Mouse (Mus musculus) midbrain, embryonic 16.5 days (tissue): ENCODE data around the gene Arntl2. TPM values are rescaled to one million over a fixed set of nuclear protein-coding genes. Genes with fewer than 3 reads are reported as not detected.
"Not testable (repeated sequence)": the region's sequence is repeated elsewhere in the genome, so short reads cannot be mapped to it uniquely, and the experiment has no call there.

Experiments used
- ATAC-seq: fragments of 200-750 bp; cut with Nextera tagmentation; 2 replicates; pipeline ENCODE4 v1.8.0; 2017; ENCODE audit warnings: moderate TSS enrichment
- H3K27ac ChIP-seq: fragments of 300-500 bp; sonication (generic); 2 replicates; pipeline ENCODE4 v1.5.1; 2014; ENCODE audit warnings: mild to moderate bottlenecking, low read length, mixed read lengths
- H3K27me3 ChIP-seq: fragments of 300-500 bp; sonication (generic); 2 replicates; pipeline ENCODE4 v1.6.1; 2014; ENCODE audit warnings: low read depth, low read length, mixed read lengths; ENCODE audit not compliant: control insufficient read depth, insufficient read depth
- H3K36me3 ChIP-seq: fragments of 300-500 bp; sonication (generic); 2 replicates; pipeline ENCODE4 v1.6.1; 2014; ENCODE audit warnings: mild to moderate bottlenecking, low read length, moderate library complexity, mixed read lengths; ENCODE audit not compliant: control insufficient read depth, insufficient read depth
- H3K4me1 ChIP-seq: fragments of 300-500 bp; sonication (generic); 2 replicates; pipeline ENCODE4 v1.6.1; 2014; ENCODE audit warnings: mild to moderate bottlenecking, low read length, mixed read lengths; ENCODE audit not compliant: control insufficient read depth, insufficient read depth
- H3K4me2 ChIP-seq: fragments of 300-500 bp; sonication (generic); 2 replicates; pipeline ENCODE4 v1.6.1; 2014; ENCODE audit warnings: mild to moderate bottlenecking, low read length, mixed read lengths
- H3K4me3 ChIP-seq: fragments of 300-500 bp; sonication (generic); 2 replicates; pipeline ENCODE4 v1.5.1; 2014; ENCODE audit warnings: low read depth, mild to moderate bottlenecking, low read length, moderate library complexity, mixed read lengths
- H3K9ac ChIP-seq: fragments of 300-500 bp; sonication (generic); 2 replicates; pipeline ENCODE4 v1.6.1; 2014; ENCODE audit warnings: low read depth, low read length, mixed read lengths
- H3K9me3 ChIP-seq: fragments of 300-500 bp; sonication (generic); replicated peaks from 2 replicates; pipeline ENCODE4 v1.6.1; 2014; ENCODE audit warnings: mild to moderate bottlenecking, low read length, mixed read lengths; ENCODE audit not compliant: control insufficient read depth, poor library complexity, severe bottlenecking
- WGBS: fragments of 180-500 bp; shearing (Covaris S2); extraction: QIAGEN DNeasy Blood & Tissue Kit; methylation state at CpG from one replicate; pipeline ENCODE4 v1.1.7; 2014; 5-methylcytosine and 5-hydroxymethylcytosine counted together
- polyA plus RNA-seq: library from polyadenylated mRNA; unstranded; fragments of >200 nt; fragmentation: Nextera tagmentation; extraction: Ambion mirVana; gene quantifications from 2 replicates; pipeline ENCODE4 v1.2.1, GENCODE M21; 2015

The Arntl2 gene
- polyA plus RNA-seq, 1 experiment from 2014 or later = 4.2 TPM

GRCm38 (mm10) chr6:146851916-146852315 lies 56.1 kb downstream of the Arntl2 start:
- no peak for ATAC-seq
- 85% methylated on average over 3 of the region's 3 CpGs for WGBS
- no peak overlapping the region for H3K27ac ChIP-seq

GRCm38 (mm10) chr6:146852739-146853138 lies 56.9 kb downstream of the Arntl2 start:
- Histone ChIP-seq H3K27me3 (no peaks in the 10 kb centered on the region), H3K9ac (no peak overlapping the region), H3K9me3 (no peaks in the 10 kb centered on the region), H3K4me1 (no peaks in the 10 kb centered on the region), H3K4me2 (no peak overlapping the region), H3K36me3 (no peaks in the 10 kb centered on the region), H3K27ac (no peak overlapping the region), H3K4me3 (no peak overlapping the region)
- 80% methylated on average over 4 of the region's 4 CpGs for WGBS
- ATAC-seq = no peak

More at GRCm38 (mm10) chr6:146851916-146852315, 56.1 kb downstream of the Arntl2 start:
- H3K9me3 ChIP-seq = no peaks in the 10 kb centered on the region
- H3K36me3 ChIP-seq = no peaks in the 10 kb centered on the region
- H3K27me3 ChIP-seq = no peaks in the 10 kb centered on the region
- no peak overlapping the region for H3K9ac ChIP-seq
- no peaks in the 10 kb centered on the region for H3K4me1 ChIP-seq
- no peak overlapping the region for H3K4me2 ChIP-seq
- no peak overlapping the region for H3K4me3 ChIP-seq

- H3K4me1 ChIP-seq = no peaks in the 10 kb centered on the region
- ATAC-seq = 0 out of 2 replicates have a peak, but pooled peaks have one; percentile 32
- H3K9me3 ChIP-seq = no peaks in the 10 kb centered on the region
- no peaks in the 10 kb centered on the region for H3K27me3 ChIP-seq
- no peaks in the 10 kb centered on the region for H3K36me3 ChIP-seq
- no peak overlapping the region for H3K4me3 ChIP-seq
- no peak overlapping the region for H3K4me2 ChIP-seq
- no peak overlapping the region for H3K27ac ChIP-seq
- 96% methylated on average over 9 of the region's 9 CpGs for WGBS
- H3K9ac ChIP-seq = no peak overlapping the region
These were observed 59.3 kb downstream of the Arntl2 start for GRCm38 (mm10) chr6:146855185-146855584.

GRCm38 (mm10) chr6:146857386-146857785 lies 61.5 kb downstream of the Arntl2 start:
- no peak for ATAC-seq
- H3K4me3 ChIP-seq = no peak overlapping the region
- H3K27me3 ChIP-seq = no peaks in the 10 kb centered on the region
- no peak overlapping the region for H3K27ac ChIP-seq
- H3K36me3 ChIP-seq = no peaks in the 10 kb centered on the region
- H3K9me3 ChIP-seq = no peaks in the 10 kb centered on the region
- H3K4me1 ChIP-seq = no peaks in the 10 kb centered on the region
- no peak overlapping the region for H3K9ac ChIP-seq
- no peak overlapping the region for H3K4me2 ChIP-seq
- WGBS = 94% methylated on average over 2 of the region's 2 CpGs

- ATAC-seq = no peak
- Histone ChIP-seq H3K4me1 (no peaks in the 10 kb centered on the region), H3K27me3 (no peaks in the 10 kb centered on the region), H3K4me3 (no peak overlapping the region), H3K36me3 (no peaks in the 10 kb centered on the region), H3K27ac (no peak overlapping the region), H3K9ac (no peak overlapping the region), H3K9me3 (no peaks in the 10 kb centered on the region), H3K4me2 (no peak overlapping the region)
- 88% methylated on average over 2 of the region's 2 CpGs for WGBS
These were observed 67.3 kb downstream of the Arntl2 start for GRCm38 (mm10) chr6:146863154-146863553.

GRCm38 (mm10) chr6:146864370-146864769 lies 68.5 kb downstream of the Arntl2 start:
- WGBS = 100% methylated on average over 2 of the region's 5 CpGs

GRCm38 (mm10) chr6:146865701-146866100 lies 69.8 kb downstream of the Arntl2 start:
- WGBS = 83% methylated on average over 4 of the region's 4 CpGs
- Histone ChIP-seq H3K9ac (no peak overlapping the region), H3K4me2 (no peak overlapping the region), H3K4me1 (no peaks in the 10 kb centered on the region), H3K27me3 (no peaks in the 10 kb centered on the region), H3K36me3 (no peaks in the 10 kb centered on the region), H3K4me3 (no peak overlapping the region), H3K9me3 (no peaks in the 10 kb centered on the region), H3K27ac (no peak overlapping the region)
- no peak for ATAC-seq

More at GRCm38 (mm10) chr6:146864370-146864769, 68.5 kb downstream of the Arntl2 start:
- not testable (repeated sequence) for H3K36me3 ChIP-seq, ATAC-seq, H3K4me1 ChIP-seq, H3K4me2 ChIP-seq, H3K27ac ChIP-seq, H3K9me3 ChIP-seq, H3K9ac ChIP-seq, H3K4me3 ChIP-seq, H3K27me3 ChIP-seq

- no peak overlapping the region for H3K4me2 ChIP-seq
- H3K27ac ChIP-seq = no peak overlapping the region
- H3K27me3 ChIP-seq = 0 out of 2 replicates have a peak, but pooled peaks cover 2% of the 10 kb centered on the region
- no peak for ATAC-seq
- H3K4me3 ChIP-seq = no peak overlapping the region
- H3K4me1 ChIP-seq = no peaks in the 10 kb centered on the region
- H3K9ac ChIP-seq = no peak overlapping the region
- 94% methylated on average over 4 of the region's 4 CpGs for WGBS
- H3K9me3 ChIP-seq = no peaks in the 10 kb centered on the region
- no peaks in the 10 kb centered on the region for H3K36me3 ChIP-seq
These were observed 76.1 kb downstream of the Arntl2 start for GRCm38 (mm10) chr6:146871975-146872374.

- no peaks in the 10 kb centered on the region for H3K9me3 ChIP-seq
- 0 out of 2 replicates have a peak, but pooled peaks cover 2% of the 10 kb centered on the region for H3K27me3 ChIP-seq
- ATAC-seq = no peak
- H3K36me3 ChIP-seq = no peaks in the 10 kb centered on the region
- H3K4me2 ChIP-seq = no peak overlapping the region
- no peak overlapping the region for H3K4me3 ChIP-seq
- no peak overlapping the region for H3K9ac ChIP-seq
- no peak overlapping the region for H3K27ac ChIP-seq
- no peaks in the 10 kb centered on the region; the same call in 1 of the 2 replicates for H3K4me1 ChIP-seq
- WGBS = 74% methylated on average over 6 of the region's 6 CpGs
These were observed 78.6 kb downstream of the Arntl2 start for GRCm38 (mm10) chr6:146874415-146874814.
